Mouse (Mus musculus): ENCODE results near the gene Gm20219. TPM values are rescaled to one million over a fixed set of nuclear protein-coding genes. Genes with fewer than 3 reads are reported as not detected.
A peak's percentile ranks its signal among the peaks of the same experiment; 100 is the strongest.

Gm20219 gene
- polyA plus RNA-seq, 1 experiment from 2014 or later: 1.4 TPM

DNA sequence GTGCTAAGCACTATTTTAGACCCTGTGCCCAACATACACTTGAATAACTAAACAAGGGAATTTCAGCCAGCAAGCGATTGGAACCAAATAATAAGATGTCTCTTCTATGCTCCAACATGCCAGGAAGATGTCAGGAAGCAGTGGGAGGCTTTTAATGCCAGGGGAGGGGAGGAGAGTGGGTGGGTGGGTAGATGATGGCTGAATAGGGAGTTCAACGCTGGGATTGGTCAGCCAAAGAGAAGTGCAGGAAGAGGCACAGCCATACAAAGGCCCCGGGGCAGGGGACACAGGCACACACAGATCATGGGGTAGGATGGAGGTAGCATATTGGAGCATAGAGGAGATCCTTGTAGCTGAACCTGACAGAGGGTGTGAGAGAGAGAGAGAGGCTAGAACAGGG lies 17.3 kb downstream of the Gm20219 start:
- Histone ChIP-seq H3K4me1 (peaks cover 50% of the 10 kb centered on the region), H3K9me3 (no peaks in the 10 kb centered on the region), H3K27me3 (no peaks in the 10 kb centered on the region), H3K27ac (peak overlapping the region; percentile 81), H3K9ac (no peak overlapping the region), H3K4me2 (no peak overlapping the region), H3K36me3 (replicated peaks) (no peaks in the 10 kb centered on the region), H3K4me3 (replicated peaks) (no peak overlapping the region)
- ATAC-seq (ENCODE audit: low FRiP score): no peak
- WGBS: 48% methylated on average over 3 of the region's 3 CpGs

DNA sequence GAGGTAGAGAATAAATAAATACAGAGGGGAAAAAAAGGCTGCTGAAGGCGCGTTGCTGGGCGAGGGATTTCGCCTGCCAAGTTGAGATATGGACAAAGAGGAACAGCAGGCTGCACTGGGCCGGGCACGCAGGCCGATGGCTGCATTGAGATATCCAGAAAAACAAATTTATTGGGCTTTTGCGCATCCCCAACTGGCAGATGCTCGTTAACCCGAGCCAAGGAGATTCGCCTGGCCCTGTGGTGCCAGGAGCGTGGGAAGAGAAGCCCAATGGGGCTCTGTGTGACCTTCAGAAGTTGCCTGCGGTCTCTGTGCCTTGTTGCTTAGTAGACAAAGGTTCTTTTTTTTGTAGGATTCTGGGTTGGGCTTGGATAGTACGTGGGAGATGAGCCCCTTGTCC lies 18.0 kb downstream of the Gm20219 start:
- Histone ChIP-seq H3K4me1 (peaks cover 50% of the 10 kb centered on the region), H3K27ac (peak overlapping the region; percentile 81), H3K36me3 (replicated peaks) (no peaks in the 10 kb centered on the region), H3K9me3 (no peaks in the 10 kb centered on the region), H3K27me3 (no peaks in the 10 kb centered on the region), H3K4me3 (replicated peaks) (no peak overlapping the region), H3K9ac (no peak overlapping the region), H3K4me2 (no peak overlapping the region)
- 32% methylated on average over 14 of the region's 14 CpGs for WGBS
- ATAC-seq (ENCODE audit: low FRiP score): peak; percentile 19; the same call in 1 of the 2 replicates

DNA sequence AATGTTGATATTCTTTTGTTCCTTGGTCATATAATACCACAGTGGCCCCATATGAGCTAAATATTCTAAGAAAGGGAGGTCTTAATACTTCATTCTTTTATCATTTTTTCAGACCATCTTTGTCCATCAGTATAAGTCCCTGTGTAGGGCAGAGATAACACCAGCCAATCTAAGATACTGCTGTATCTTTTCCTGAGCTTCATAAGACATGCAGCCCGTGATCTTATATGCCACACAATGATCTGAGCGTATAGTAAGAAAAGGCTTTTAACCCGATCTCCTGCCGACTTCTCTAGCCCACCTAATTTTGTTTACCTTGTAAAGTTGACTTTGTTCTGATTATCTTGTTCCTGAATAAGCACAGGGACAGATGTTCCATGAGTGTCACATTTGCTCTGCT lies 29.2 kb downstream of the Gm20219 start:
- 82% methylated on average over 4 of the region's 4 CpGs for WGBS
- no peak overlapping the region for H3K9ac ChIP-seq

GRCm38 (mm10) chr17:56522744-56523143 lies 31.4 kb downstream of the Gm20219 start:
- Histone ChIP-seq H3K4me3 (replicated peaks) (no peak overlapping the region), H3K27me3 (peaks cover 10% of the 10 kb centered on the region), H3K4me2 (no peak overlapping the region), H3K36me3 (replicated peaks) (no peaks in the 10 kb centered on the region), H3K9me3 (no peaks in the 10 kb centered on the region), H3K27ac (no peak overlapping the region), H3K4me1 (no peaks in the 10 kb centered on the region), H3K9ac (no peak overlapping the region)
- no peak for ATAC-seq (ENCODE audit: low FRiP score)
- 75% methylated on average over 1 of the region's 1 CpGs for WGBS

More for the DNA sequence above, 29.2 kb downstream of the Gm20219 start:
- Histone ChIP-seq H3K27ac (no peak overlapping the region), H3K4me1 (no peaks in the 10 kb centered on the region), H3K36me3 (replicated peaks) (no peaks in the 10 kb centered on the region), H3K9me3 (no peaks in the 10 kb centered on the region), H3K4me3 (replicated peaks) (no peak overlapping the region), H3K4me2 (no peak overlapping the region), H3K27me3 (peaks cover 10% of the 10 kb centered on the region)
- no peak for ATAC-seq (ENCODE audit: low FRiP score)

GRCm38 (mm10) chr17:56515690-56516410 lies 38.3 kb downstream of the Gm20219 start:
- Histone ChIP-seq H3K36me3 (replicated peaks) (no peaks in the 10 kb centered on the region), H3K9me3 (0 out of 2 replicates have a peak, but pooled peaks cover 3% of the 10 kb centered on the region), H3K4me1 (peaks cover 29% of the 10 kb centered on the region), H3K9ac (peak overlapping the region; percentile 29; the same call in 1 of the 2 replicates), H3K4me3 (replicated peaks) (no peak overlapping the region), H3K4me2 (peak overlapping the region; percentile 11), H3K27me3 (peaks cover 32% of the 10 kb centered on the region), H3K27ac (peak overlapping the region; percentile 87)
- 11% methylated on average over 13 of the region's 13 CpGs for whole genome bisulfite sequencing
- peak; percentile 80 for ATAC-seq (ENCODE audit: low FRiP score)

GRCm38 (mm10) chr17:56514916-56515315 lies 39.3 kb downstream of the Gm20219 start:
- Histone ChIP-seq H3K4me1 (peaks cover 39% of the 10 kb centered on the region), H3K27me3 (peaks cover 42% of the 10 kb centered on the region), H3K9ac (peak overlapping the region; percentile 29), H3K9me3 (0 out of 2 replicates have a peak, but pooled peaks cover 3% of the 10 kb centered on the region), H3K4me3 (replicated peaks) (no peak overlapping the region), H3K4me2 (no peak overlapping the region), H3K27ac (peak overlapping the region; percentile 87), H3K36me3 (replicated peaks) (no peaks in the 10 kb centered on the region)
- 49% methylated on average over 12 of the region's 12 CpGs for WGBS
- ATAC-seq (ENCODE audit: low FRiP score): no peak

DNA sequence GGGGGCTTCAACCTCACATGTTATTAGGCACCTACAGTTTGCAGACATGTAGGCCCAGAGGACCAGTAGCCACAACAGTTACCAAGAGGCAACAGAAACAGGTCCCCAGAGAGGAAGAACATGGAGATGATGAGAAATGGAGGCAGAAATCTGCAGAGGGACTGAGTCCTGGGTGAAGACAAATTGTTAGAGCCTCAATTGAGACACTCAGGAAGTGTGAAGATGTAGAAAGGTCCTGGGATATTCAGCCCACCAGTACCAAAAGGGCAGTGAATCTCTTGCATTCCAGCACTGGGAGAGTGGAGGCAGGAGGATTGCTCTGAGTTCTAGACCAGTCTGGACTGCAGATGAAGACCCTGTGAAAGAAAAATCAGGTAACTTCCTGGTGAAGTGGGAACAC lies 39.9 kb downstream of the Gm20219 start:
- Histone ChIP-seq H3K36me3 (replicated peaks) (no peaks in the 10 kb centered on the region), H3K4me2 (no peak overlapping the region), H3K9me3 (0 out of 2 replicates have a peak, but pooled peaks cover 3% of the 10 kb centered on the region), H3K4me1 (peaks cover 44% of the 10 kb centered on the region), H3K27ac (no peak overlapping the region), H3K27me3 (peaks cover 48% of the 10 kb centered on the region), H3K4me3 (replicated peaks) (no peak overlapping the region), H3K9ac (no peak overlapping the region)
- no peak for ATAC-seq (ENCODE audit: low FRiP score)

DNA sequence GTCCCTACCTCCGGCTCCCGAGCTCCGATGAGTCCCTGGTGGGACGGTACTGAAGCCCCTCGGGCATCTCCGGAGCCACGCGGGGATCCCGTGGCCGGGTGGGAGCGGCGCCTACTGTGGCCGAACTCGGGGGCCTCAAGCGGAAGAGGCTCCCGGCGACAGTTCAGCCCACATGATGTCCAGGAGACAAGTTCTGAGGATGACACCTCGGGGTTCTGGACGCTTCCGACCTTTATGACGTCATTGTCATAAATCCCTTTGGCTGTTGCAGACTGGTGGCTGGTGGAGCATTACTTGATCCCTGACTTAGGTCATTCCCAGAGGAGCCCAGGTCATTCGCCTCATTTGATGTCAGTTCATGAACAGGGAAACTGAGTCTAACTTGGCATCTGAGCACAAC lies 41.9 kb downstream of the Gm20219 start, which contains the start of gene Znrf4:
TSS of gene Znrf4 (minus strand) at position 122 of the 400 bp plus-strand sequence.
- 66% methylated on average over 22 of the region's 22 CpGs for WGBS
- H3K27me3 ChIP-seq: peaks cover 53% of the 10 kb centered on the region
- peak within 1 kb of the TSS; percentile 49; the same call in 1 of the 2 replicates for H3K9ac ChIP-seq
- H3K4me1 ChIP-seq: peaks cover 63% of the 10 kb centered on the region
- H3K9me3 ChIP-seq: 0 out of 2 replicates have a peak, but pooled peaks cover 3% of the 10 kb centered on the region
- peak within 1 kb of the TSS; percentile 43 for H3K4me2 ChIP-seq
- no peak for ATAC-seq (ENCODE audit: low FRiP score)
- no peaks in the 10 kb centered on the region for H3K36me3 ChIP-seq (replicated peaks)
- H3K27ac ChIP-seq: peak within 1 kb of the TSS; percentile 95; the same call in 1 of the 2 replicates
- peak within 1 kb of the TSS; percentile 23 for H3K4me3 ChIP-seq (replicated peaks)

DNA sequence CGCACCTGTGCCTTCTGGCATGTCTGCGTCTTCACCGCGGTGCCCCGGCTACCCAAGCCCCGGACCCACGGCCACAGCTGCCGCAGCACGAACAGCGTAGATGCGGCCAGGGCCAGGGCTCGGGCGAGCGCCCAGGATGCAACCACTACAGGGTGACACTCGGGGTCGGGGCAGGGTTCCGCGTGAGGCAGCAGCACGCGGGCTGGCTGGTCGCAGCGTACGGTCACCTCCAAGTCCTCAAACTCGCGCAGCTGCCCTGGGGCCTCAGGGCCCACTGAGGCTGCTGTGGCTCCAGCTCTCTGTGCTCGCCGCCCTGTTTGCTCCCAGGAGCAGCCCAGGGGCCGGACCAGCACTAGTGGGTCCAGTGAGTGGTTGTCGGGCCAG lies 42.5 kb downstream of the Gm20219 start:
- 0 out of 2 replicates have a peak overlapping the region, but pooled peaks have one; percentile 95 for H3K27ac ChIP-seq
- H3K9me3 ChIP-seq: 0 out of 2 replicates have a peak, but pooled peaks cover 3% of the 10 kb centered on the region
- peak overlapping the region; percentile 49; the same call in 1 of the 2 replicates for H3K9ac ChIP-seq
- peaks cover 53% of the 10 kb centered on the region for H3K27me3 ChIP-seq
- H3K36me3 ChIP-seq (replicated peaks): no peaks in the 10 kb centered on the region
- 24% methylated on average over 29 of the region's 29 CpGs for WGBS
- no peak for ATAC-seq (ENCODE audit: low FRiP score)
- peaks cover 69% of the 10 kb centered on the region for H3K4me1 ChIP-seq
- peak overlapping the region; percentile 43 for H3K4me2 ChIP-seq
- H3K4me3 ChIP-seq (replicated peaks): peak overlapping the region; percentile 23

DNA sequence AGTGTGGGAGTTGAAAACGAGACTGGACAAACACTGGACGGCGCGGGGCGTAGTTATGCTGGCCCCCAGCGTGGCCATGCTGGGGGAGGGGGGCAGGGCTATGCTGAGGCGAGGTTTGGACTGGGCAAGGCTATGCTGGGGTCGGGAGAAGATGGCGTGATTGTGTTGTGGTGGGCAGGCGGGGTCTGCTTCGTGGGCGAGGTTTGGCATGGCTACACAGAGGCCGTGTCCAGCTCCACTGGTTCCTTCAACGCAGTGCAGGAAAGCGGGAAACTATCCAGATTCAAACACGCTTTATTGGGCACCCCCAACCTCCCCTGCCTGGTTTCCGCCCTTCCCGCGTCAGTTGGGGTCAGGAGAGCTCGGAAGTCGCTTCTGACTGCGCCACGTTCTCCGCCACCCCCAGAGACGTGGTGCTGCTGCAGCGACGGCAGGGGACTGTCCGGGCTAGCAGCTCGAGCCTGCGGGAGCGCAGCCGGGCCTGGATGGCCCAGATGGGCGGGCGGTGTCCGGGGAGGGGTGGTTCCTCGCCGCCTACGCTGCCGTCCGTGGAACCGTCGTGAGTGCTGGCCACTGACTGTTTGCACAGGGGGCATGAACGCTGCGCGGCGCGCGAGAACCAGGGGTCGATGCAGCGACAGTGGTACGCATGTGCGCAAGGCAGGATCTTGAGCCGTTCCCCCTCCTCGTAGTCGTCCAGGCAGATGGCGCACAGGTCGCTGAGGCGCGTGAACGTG lies 43.0 kb downstream of the Gm20219 start:
- peaks cover 71% of the 10 kb centered on the region for H3K4me1 ChIP-seq
- H3K4me2 ChIP-seq: peak overlapping the region; percentile 43
- 8% methylated on average over 60 of the region's 60 CpGs for WGBS
- H3K9ac ChIP-seq: peak overlapping the region; percentile 49; the same call in 1 of the 2 replicates
- peak overlapping the region; percentile 95; the same call in 1 of the 2 replicates for H3K27ac ChIP-seq
- H3K27me3 ChIP-seq: peaks cover 53% of the 10 kb centered on the region
- peak overlapping the region; percentile 23 for H3K4me3 ChIP-seq (replicated peaks)
- no peak for ATAC-seq (ENCODE audit: low FRiP score)
- 0 out of 2 replicates have a peak, but pooled peaks cover 3% of the 10 kb centered on the region for H3K9me3 ChIP-seq
- H3K36me3 ChIP-seq (replicated peaks): no peaks in the 10 kb centered on the region

- peaks cover 66% of the 10 kb centered on the region for H3K4me1 ChIP-seq
- peak overlapping the region; percentile 23; the same call in 1 of the 2 replicates for H3K4me3 ChIP-seq (replicated peaks)
- no peak for ATAC-seq (ENCODE audit: low FRiP score)
- no peaks in the 10 kb centered on the region for H3K36me3 ChIP-seq (replicated peaks)
- WGBS: 33% methylated on average over 27 of the region's 27 CpGs
- H3K9me3 ChIP-seq: 0 out of 2 replicates have a peak, but pooled peaks cover 3% of the 10 kb centered on the region
- H3K27ac ChIP-seq: peak overlapping the region; percentile 95
- 0 out of 2 replicates have a peak overlapping the region, but pooled peaks have one; percentile 21 for H3K9ac ChIP-seq
- H3K4me2 ChIP-seq: peak overlapping the region; percentile 27
- peaks cover 53% of the 10 kb centered on the region for H3K27me3 ChIP-seq
These were observed 43.7 kb downstream of the Gm20219 start for GRCm38 (mm10) chr17:56510473-56510969.

Measured in forebrain, embryonic 12.5 days (tissue).